Mouse (Mus musculus) hindbrain, postnatal 0 days (tissue): ENCODE results near the gene Npc2. TPM values are rescaled to one million over a fixed set of nuclear protein-coding genes. Genes with fewer than 3 reads are reported as not detected.

ENCODE experiments used
- ATAC-seq: fragments of 200-750 bp; cut with Nextera tagmentation; 2 replicates; pipeline ENCODE4 v1.8.0; 2017; ENCODE audit warnings: mild to moderate bottlenecking, moderate TSS enrichment, moderate library complexity
- DNase-seq: peaks from one replicate; pipeline ENCODE4 v3.0.0-alpha.2; 2015; ENCODE audit warnings: low spot score
- H3K27ac ChIP-seq: fragments of 300-500 bp; sonication (generic); 2 replicates; pipeline ENCODE4 v1.5.1; 2014; ENCODE audit warnings: mild to moderate bottlenecking
- H3K27me3 ChIP-seq: fragments of 300-500 bp; sonication (generic); 2 replicates; pipeline ENCODE4 v1.6.1; 2014; ENCODE audit warnings: low read length, mixed read lengths; ENCODE audit not compliant: insufficient read depth
- H3K36me3 ChIP-seq: fragments of 300-500 bp; sonication (generic); 2 replicates; pipeline ENCODE4 v1.6.1; 2014; ENCODE audit warnings: low read length, mixed read lengths; ENCODE audit not compliant: insufficient read depth
- H3K4me1 ChIP-seq: fragments of 300-500 bp; sonication (generic); 2 replicates; pipeline ENCODE4 v1.6.1; 2014; ENCODE audit warnings: antibody characterized with exemption, low read length, mixed read lengths; ENCODE audit not compliant: insufficient read depth
- H3K4me2 ChIP-seq: fragments of 300-500 bp; sonication (generic); 2 replicates; pipeline ENCODE4 v1.6.1; 2014; ENCODE audit warnings: low read depth, mild to moderate bottlenecking, low read length, moderate library complexity, mixed read lengths
- H3K4me3 ChIP-seq: fragments of 300-500 bp; sonication (generic); 2 replicates; pipeline ENCODE4 v1.5.1; 2014; ENCODE audit warnings: low read length
- H3K9ac ChIP-seq: fragments of 300-500 bp; sonication (generic); replicated peaks from 2 replicates; pipeline ENCODE4 v1.6.1; 2014; ENCODE audit warnings: mild to moderate bottlenecking, low read length, moderate library complexity, mixed read lengths
- H3K9me3 ChIP-seq: fragments of 300-500 bp; sonication (generic); 2 replicates; pipeline ENCODE4 v1.6.1; 2016; ENCODE audit warnings: low read length, mixed read lengths
- CTCF ChIP-seq: IDR thresholded peaks from 2 replicates; pipeline ENCODE4 v1.5.1; 2016; ENCODE audit warnings: antibody characterized with exemption, control low read depth, low read depth
- WGBS: fragments of 180-500 bp; shearing (Covaris S2); extraction: QIAGEN DNeasy Blood & Tissue Kit; methylation state at CpG from one replicate; pipeline ENCODE4 v1.1.7; 2014; 5-methylcytosine and 5-hydroxymethylcytosine counted together
- polyA plus RNA-seq: library from polyadenylated mRNA; unstranded; fragments of >200 nt; fragmentation: Nextera tagmentation; extraction: Ambion mirVana; gene quantifications from 2 replicates; pipeline ENCODE4 v1.2.1, GENCODE M21; 2015
- total RNA-seq: library from RNA; depleted of rRNA; stranded (reverse); fragments of >200 nt; gene quantifications from 2 replicates; pipeline ENCODE4 v1.2.3, GENCODE M21; 2014

Npc2 gene
- total and polyA plus RNA-seq, 2 experiments from 2014 or later: 39.5 to 55.4 TPM

DNA sequence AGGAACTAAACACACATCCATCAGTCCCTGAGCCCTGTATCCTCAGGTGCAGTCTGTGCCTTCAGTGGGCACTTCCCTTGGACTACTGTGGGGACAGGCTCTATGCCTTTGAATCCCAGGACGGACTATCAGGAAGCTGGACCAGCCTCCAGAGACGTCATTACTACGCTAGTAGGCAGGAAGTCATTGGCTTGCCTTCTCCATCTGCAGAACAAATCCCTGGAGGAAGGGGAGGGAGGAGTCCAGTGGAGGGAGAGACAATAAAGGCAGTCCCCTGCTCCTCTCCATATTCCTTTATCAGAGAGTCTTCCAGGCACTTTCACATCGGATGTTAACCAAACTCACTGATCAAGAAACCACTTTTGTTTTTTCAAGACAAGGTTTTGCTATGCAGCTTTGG lies 38.6 kb upstream of the Npc2 start:
- WGBS: 67% methylated on average over 4 of the region's 4 CpGs
- Histone ChIP-seq H3K36me3 (no peaks in the 10 kb centered on the region), H3K4me1 (no peaks in the 10 kb centered on the region), H3K27me3 (no peaks in the 10 kb centered on the region), H3K4me2 (no peak overlapping the region), H3K4me3 (no peak overlapping the region), H3K27ac (no peak overlapping the region), H3K9me3 (no peaks in the 10 kb centered on the region), H3K9ac (no peak overlapping the region)
- no peak for DNase-seq
- no peak for TF ChIP-seq CTCF
- no peak for ATAC-seq

DNA sequence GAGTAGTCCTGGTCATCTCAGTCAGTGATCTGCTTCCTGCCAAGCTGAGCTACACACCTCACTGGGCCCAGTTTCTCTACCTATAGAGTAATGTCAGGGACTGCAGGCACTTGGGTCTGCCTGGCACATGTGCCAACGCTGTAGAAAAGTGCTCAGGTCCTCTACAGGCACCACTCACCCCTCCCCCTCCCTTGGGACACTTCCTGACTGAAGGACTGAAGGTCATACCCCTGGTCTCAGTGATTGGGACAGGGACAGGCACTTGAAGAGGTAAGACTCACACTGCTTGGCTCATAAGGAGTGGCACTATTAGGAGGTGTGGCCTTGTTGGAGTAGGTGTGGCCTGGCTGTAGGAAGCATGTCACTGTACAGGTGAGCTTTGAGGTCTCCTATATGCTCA lies 37.9 kb upstream of the Npc2 start:
- no peak overlapping the region for H3K4me3 ChIP-seq
- ATAC-seq: no peak
- H3K36me3 ChIP-seq: no peaks in the 10 kb centered on the region
- 60% methylated on average over 1 of the region's 1 CpGs for WGBS
- no peaks in the 10 kb centered on the region for H3K27me3 ChIP-seq
- H3K9me3 ChIP-seq: no peaks in the 10 kb centered on the region
- no peak overlapping the region for H3K9ac ChIP-seq
- TF ChIP-seq CTCF: no peak
- no peaks in the 10 kb centered on the region for H3K4me1 ChIP-seq
- no peak for DNase-seq
- H3K27ac ChIP-seq: no peak overlapping the region
- no peak overlapping the region for H3K4me2 ChIP-seq

DNA sequence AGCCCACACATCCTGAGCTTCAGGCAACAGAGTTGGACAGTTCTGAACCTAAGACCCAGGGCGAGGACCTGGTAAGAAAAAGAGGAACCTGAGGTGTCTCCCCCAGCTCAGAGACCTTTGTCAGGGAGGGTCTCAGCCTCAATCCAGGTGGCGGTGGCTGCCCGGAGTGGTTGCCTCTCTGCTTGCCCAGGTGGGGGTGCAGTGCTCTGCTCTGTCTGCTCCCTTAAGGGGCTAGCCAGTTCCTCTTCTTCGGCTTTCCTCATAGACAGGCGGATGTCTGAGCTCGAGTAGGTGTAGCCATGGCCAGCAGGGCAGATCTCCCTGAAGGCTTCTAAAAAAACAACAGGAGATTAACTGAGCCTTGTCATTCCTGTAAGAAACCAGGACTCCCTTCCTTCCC lies 36.1 kb upstream of the Npc2 start:
- H3K9me3 ChIP-seq: no peaks in the 10 kb centered on the region
- no peak overlapping the region for H3K27ac ChIP-seq
- no peak for ATAC-seq
- no peak for DNase-seq
- WGBS: 83% methylated on average over 6 of the region's 6 CpGs
- H3K4me1 ChIP-seq: no peaks in the 10 kb centered on the region
- TF ChIP-seq CTCF: no peak
- H3K4me2 ChIP-seq: no peak overlapping the region
- H3K4me3 ChIP-seq: no peak overlapping the region
- no peaks in the 10 kb centered on the region for H3K27me3 ChIP-seq
- H3K36me3 ChIP-seq: no peaks in the 10 kb centered on the region
- no peak overlapping the region for H3K9ac ChIP-seq

DNA sequence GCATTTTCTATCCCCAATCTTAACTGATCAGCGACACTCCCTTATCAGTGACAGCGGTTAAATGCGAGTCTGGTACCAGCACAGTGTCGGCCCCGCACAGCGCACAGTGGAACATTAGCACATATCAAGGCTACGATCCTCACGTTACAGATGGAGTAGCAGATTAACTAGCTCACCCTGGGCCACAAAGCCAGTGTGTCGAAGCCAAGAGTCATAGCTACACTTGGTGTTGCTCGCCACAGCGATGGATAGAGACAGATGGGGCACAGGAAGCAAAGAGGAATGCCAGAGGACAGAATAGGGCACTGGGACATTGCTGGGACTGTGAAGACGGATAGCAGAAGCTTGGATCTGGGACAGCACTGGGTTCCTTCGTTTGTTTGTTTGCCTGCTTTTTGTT lies 34.4 kb upstream of the Npc2 start:
- peak; percentile 30 for DNase-seq

DNA sequence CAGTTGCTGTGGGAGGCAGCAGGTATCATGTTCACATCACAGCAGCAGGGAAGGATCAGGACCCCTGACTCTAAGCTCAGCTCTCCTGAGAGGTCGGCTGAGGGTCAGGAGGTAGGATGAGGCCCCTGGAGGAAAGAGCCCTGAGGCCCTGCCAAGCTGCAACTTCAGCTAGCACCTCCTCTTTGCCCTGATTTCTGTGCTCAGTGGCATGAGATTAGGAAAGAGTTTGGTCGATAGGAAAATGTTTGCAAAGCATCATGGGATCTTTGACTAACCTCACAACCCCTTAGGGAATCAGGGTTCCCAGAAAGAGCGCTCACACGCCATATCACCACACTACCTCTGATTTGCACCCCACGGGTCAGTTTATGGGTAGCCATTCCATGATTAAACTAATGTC lies 33.8 kb upstream of the Npc2 start:
- no peak overlapping the region for H3K9ac ChIP-seq
- no peaks in the 10 kb centered on the region for H3K9me3 ChIP-seq
- WGBS: 69% methylated on average over 5 of the region's 5 CpGs
- H3K4me2 ChIP-seq: no peak overlapping the region
- no peak for TF ChIP-seq CTCF
- DNase-seq (no peak), ATAC-seq (no peak)
- no peak overlapping the region for H3K4me3 ChIP-seq
- H3K27ac ChIP-seq: no peak overlapping the region
- no peaks in the 10 kb centered on the region for H3K27me3 ChIP-seq
- no peaks in the 10 kb centered on the region for H3K4me1 ChIP-seq
- H3K36me3 ChIP-seq: no peaks in the 10 kb centered on the region

More for the DNA sequence above, 34.4 kb upstream of the Npc2 start:
- H3K27me3 ChIP-seq: no peaks in the 10 kb centered on the region
- no peaks in the 10 kb centered on the region for H3K9me3 ChIP-seq
- peak; percentile 54; the same call in 1 of the 2 replicates for ATAC-seq
- H3K4me1 ChIP-seq: no peaks in the 10 kb centered on the region
- no peak for TF ChIP-seq CTCF
- no peak overlapping the region for H3K9ac ChIP-seq
- no peaks in the 10 kb centered on the region for H3K36me3 ChIP-seq
- H3K27ac ChIP-seq: no peak overlapping the region
- no peak overlapping the region for H3K4me2 ChIP-seq
- WGBS: 62% methylated on average over 13 of the region's 13 CpGs
- H3K4me3 ChIP-seq: no peak overlapping the region

DNA sequence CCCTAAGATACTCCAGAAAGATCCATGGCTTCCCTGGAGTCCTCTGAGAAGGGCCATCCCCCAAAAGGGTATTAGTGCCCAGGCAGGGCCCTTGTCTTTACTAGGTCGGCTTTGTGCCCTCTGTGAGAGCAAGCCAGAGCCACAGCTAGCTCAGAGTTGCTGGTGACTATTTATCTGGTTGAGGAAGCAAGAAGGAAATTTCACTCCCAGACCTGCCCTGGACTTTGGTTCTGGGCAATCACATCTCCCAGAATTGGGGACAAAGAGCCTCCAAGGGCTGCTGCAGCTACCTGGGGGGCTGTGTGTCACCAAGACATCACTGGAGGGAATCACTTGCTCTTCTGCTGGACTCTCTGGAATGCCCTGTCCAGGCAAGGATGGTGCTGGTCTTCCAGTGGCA lies 33.1 kb upstream of the Npc2 start:
- Histone ChIP-seq H3K9me3 (no peaks in the 10 kb centered on the region), H3K4me1 (no peaks in the 10 kb centered on the region), H3K27ac (no peak overlapping the region), H3K9ac (no peak overlapping the region), H3K4me3 (no peak overlapping the region), H3K27me3 (no peaks in the 10 kb centered on the region), H3K4me2 (no peak overlapping the region), H3K36me3 (no peaks in the 10 kb centered on the region)
- no peak for ATAC-seq
- 94% methylated on average over 1 of the region's 1 CpGs for WGBS
- DNase-seq: no peak
- no peak for TF ChIP-seq CTCF

DNA sequence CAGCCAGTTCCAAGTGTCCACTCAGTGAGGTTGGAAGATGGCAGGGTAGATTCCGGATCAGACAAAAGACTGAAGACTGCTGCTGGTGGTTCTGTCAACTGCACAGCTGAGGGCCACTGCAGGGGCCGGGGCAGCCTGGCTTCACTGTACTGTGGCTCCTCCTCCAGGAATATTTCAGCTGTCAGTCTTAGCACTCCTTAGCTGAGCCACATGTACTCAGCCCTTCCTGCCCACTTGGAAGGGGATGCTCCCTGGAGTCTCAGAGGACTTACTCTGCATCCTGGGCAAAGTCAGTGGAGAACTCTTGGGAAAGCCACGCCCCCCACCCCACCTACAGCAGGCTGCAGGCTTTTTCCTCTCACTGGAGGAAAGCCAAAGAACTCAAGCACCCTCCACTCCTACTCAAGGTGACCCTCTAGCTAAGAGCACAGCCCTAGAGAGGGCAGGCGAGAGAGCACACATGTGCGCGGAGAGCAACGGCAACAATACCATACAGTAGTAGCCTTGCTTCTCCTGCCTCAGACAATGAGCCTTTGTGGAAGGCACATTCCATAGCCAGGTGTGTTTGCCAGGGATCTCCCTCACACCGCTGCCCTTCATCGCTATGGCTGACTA lies 32.4 kb upstream of the Npc2 start:
- no peak overlapping the region for H3K4me2 ChIP-seq
- ATAC-seq: no peak
- H3K27ac ChIP-seq: no peak overlapping the region
- H3K9ac ChIP-seq: no peak overlapping the region
- no peak for DNase-seq
- no peaks in the 10 kb centered on the region for H3K9me3 ChIP-seq
- no peak overlapping the region for H3K4me3 ChIP-seq
- no peaks in the 10 kb centered on the region for H3K36me3 ChIP-seq
- H3K27me3 ChIP-seq: no peaks in the 10 kb centered on the region
- WGBS: 79% methylated on average over 9 of the region's 9 CpGs
- H3K4me1 ChIP-seq: no peaks in the 10 kb centered on the region
- no peak for TF ChIP-seq CTCF
